Mouse (Mus musculus): ENCODE data around the gene Sptlc3. TPM values are rescaled to one million over a fixed set of nuclear protein-coding genes. Genes with fewer than 3 reads are reported as not detected.

The Sptlc3 gene
- polyA plus RNA-seq, 1 experiment from 2014 or later: 1.8 TPM

- no peak for ATAC-seq (ENCODE audit: low read depth)
- WGBS: 80% methylated on average over 3 of the region's 3 CpGs
- H3K4me1 ChIP-seq (replicated peaks; ENCODE audit: control insufficient read depth, insufficient read depth, low read length): peaks cover 6% of the 10 kb centered on the region
- no peak overlapping the region for H3K9ac ChIP-seq (ENCODE audit: low read length)
- no peak overlapping the region for H3K4me2 ChIP-seq (ENCODE audit: low read depth, low read length)
- H3K36me3 ChIP-seq (ENCODE audit: control insufficient read depth, insufficient read depth, low read length): no peaks in the 10 kb centered on the region
- no peaks in the 10 kb centered on the region for H3K27me3 ChIP-seq (ENCODE audit: control insufficient read depth, insufficient read depth, low read depth, low read length)
- no peak overlapping the region for H3K27ac ChIP-seq (ENCODE audit: low read length)
- H3K9me3 ChIP-seq (ENCODE audit: control insufficient read depth, low read length): no peaks in the 10 kb centered on the region
- no peak overlapping the region for H3K4me3 ChIP-seq (ENCODE audit: low read length)
Measured at GRCm38 (mm10) chr2:139671838-139672237, 178.1 kb downstream of the Sptlc3 start.

- Histone ChIP-seq H3K27ac (ENCODE audit: low read length) (no peak overlapping the region), H3K27me3 (ENCODE audit: control insufficient read depth, insufficient read depth, low read depth, low read length) (no peaks in the 10 kb centered on the region), H3K36me3 (ENCODE audit: control insufficient read depth, insufficient read depth, low read length) (no peaks in the 10 kb centered on the region), H3K9me3 (ENCODE audit: control insufficient read depth, low read length) (no peaks in the 10 kb centered on the region), H3K4me1 (replicated peaks; ENCODE audit: control insufficient read depth, insufficient read depth, low read length) (peaks cover 6% of the 10 kb centered on the region), H3K4me3 (ENCODE audit: low read length) (no peak overlapping the region), H3K4me2 (ENCODE audit: low read depth, low read length) (no peak overlapping the region), H3K9ac (ENCODE audit: low read length) (no peak overlapping the region)
- no peak for ATAC-seq (ENCODE audit: low read depth)
- WGBS: 48% methylated on average over 2 of the region's 2 CpGs
Measured at GRCm38 (mm10) chr2:139672371-139672770, 178.7 kb downstream of the Sptlc3 start.

- H3K9ac ChIP-seq (ENCODE audit: low read length): peak overlapping the region; percentile 95
- H3K27me3 ChIP-seq (ENCODE audit: control insufficient read depth, insufficient read depth, low read depth, low read length): no peaks in the 10 kb centered on the region
- H3K4me1 ChIP-seq (replicated peaks; ENCODE audit: control insufficient read depth, insufficient read depth, low read length): peaks cover 10% of the 10 kb centered on the region
- WGBS: under 1% methylated on average over 52 of the region's 52 CpGs
- no peaks in the 10 kb centered on the region for H3K36me3 ChIP-seq (ENCODE audit: control insufficient read depth, insufficient read depth, low read length)
- H3K4me3 ChIP-seq (ENCODE audit: low read length): peak overlapping the region; percentile 94
- H3K4me2 ChIP-seq (ENCODE audit: low read depth, low read length): peak overlapping the region; percentile 66
- peak overlapping the region; percentile 92 for H3K27ac ChIP-seq (ENCODE audit: low read length)
- ATAC-seq (ENCODE audit: low read depth): peak; percentile 90
- H3K9me3 ChIP-seq (ENCODE audit: control insufficient read depth, low read length): no peaks in the 10 kb centered on the region
Measured at GRCm38 (mm10) chr2:139677065-139677762, 183.5 kb downstream of the Sptlc3 start.

GRCm38 (mm10) chr2:139677809-139678274 is 184.1 kb downstream of the Sptlc3 start, which contains the start of gene Ism1:
Gene Ism1 (plus strand): TSS chr2:139678178.
- peaks cover 10% of the 10 kb centered on the region for H3K4me1 ChIP-seq (replicated peaks; ENCODE audit: control insufficient read depth, insufficient read depth, low read length)
- WGBS: under 1% methylated on average over 28 of the region's 39 CpGs
- peak; percentile 39 for ATAC-seq (ENCODE audit: low read depth)
- H3K9me3 ChIP-seq (ENCODE audit: control insufficient read depth, low read length): no peaks in the 10 kb centered on the region
- H3K4me2 ChIP-seq (ENCODE audit: low read depth, low read length): peak within 1 kb of the TSS; percentile 66
- H3K36me3 ChIP-seq (ENCODE audit: control insufficient read depth, insufficient read depth, low read length): no peaks in the 10 kb centered on the region
- H3K4me3 ChIP-seq (ENCODE audit: low read length): peak within 1 kb of the TSS; percentile 94
- H3K27ac ChIP-seq (ENCODE audit: low read length): peak within 1 kb of the TSS; percentile 92
- no peaks in the 10 kb centered on the region for H3K27me3 ChIP-seq (ENCODE audit: control insufficient read depth, insufficient read depth, low read depth, low read length)
- peak within 1 kb of the TSS; percentile 95 for H3K9ac ChIP-seq (ENCODE audit: low read length)

- H3K9ac ChIP-seq (ENCODE audit: low read length): peak overlapping the region; percentile 95
- no peaks in the 10 kb centered on the region for H3K27me3 ChIP-seq (ENCODE audit: control insufficient read depth, insufficient read depth, low read depth, low read length)
- H3K36me3 ChIP-seq (ENCODE audit: control insufficient read depth, insufficient read depth, low read length): no peaks in the 10 kb centered on the region
- peak overlapping the region; percentile 66 for H3K4me2 ChIP-seq (ENCODE audit: low read depth, low read length)
- WGBS: under 1% methylated on average over 45 of the region's 84 CpGs
- ATAC-seq (ENCODE audit: low read depth): peak; percentile 70
- no peaks in the 10 kb centered on the region for H3K9me3 ChIP-seq (ENCODE audit: control insufficient read depth, low read length)
- peak overlapping the region; percentile 92 for H3K27ac ChIP-seq (ENCODE audit: low read length)
- H3K4me3 ChIP-seq (ENCODE audit: low read length): peak overlapping the region; percentile 94
- peaks cover 12% of the 10 kb centered on the region for H3K4me1 ChIP-seq (replicated peaks; ENCODE audit: control insufficient read depth, insufficient read depth, low read length)
Measured at GRCm38 (mm10) chr2:139678275-139679140, 184.8 kb downstream of the Sptlc3 start.

- ATAC-seq (ENCODE audit: low read depth): peak; percentile 81
- Histone ChIP-seq H3K27me3 (ENCODE audit: control insufficient read depth, insufficient read depth, low read depth, low read length) (no peaks in the 10 kb centered on the region), H3K4me2 (ENCODE audit: low read depth, low read length) (no peak overlapping the region), H3K9me3 (ENCODE audit: control insufficient read depth, low read length) (no peaks in the 10 kb centered on the region), H3K36me3 (ENCODE audit: control insufficient read depth, insufficient read depth, low read length) (no peaks in the 10 kb centered on the region), H3K9ac (ENCODE audit: low read length) (no peak overlapping the region), H3K27ac (ENCODE audit: low read length) (no peak overlapping the region), H3K4me3 (ENCODE audit: low read length) (no peak overlapping the region), H3K4me1 (replicated peaks; ENCODE audit: control insufficient read depth, insufficient read depth, low read length) (peaks cover 9% of the 10 kb centered on the region; the same call in 1 of the 2 replicates)
- 37% methylated on average over 3 of the region's 3 CpGs for WGBS
Measured at GRCm38 (mm10) chr2:139682540-139682939, 188.8 kb downstream of the Sptlc3 start.

Other genes starting within 250 kb of the Sptlc3 start
- gene Ism1, start 184.3 kb downstream of the Sptlc3 start, polyA plus RNA-seq (2015; fragmentation: Nextera tagmentation; extraction: Ambion mirVana): 11.4 and 11.5 TPM in 2 replicates

Measured in lung, embryonic 16.5 days (tissue).